Mouse (Mus musculus): ENCODE measurements around the gene Abl1.

Abl1 gene

DNA sequence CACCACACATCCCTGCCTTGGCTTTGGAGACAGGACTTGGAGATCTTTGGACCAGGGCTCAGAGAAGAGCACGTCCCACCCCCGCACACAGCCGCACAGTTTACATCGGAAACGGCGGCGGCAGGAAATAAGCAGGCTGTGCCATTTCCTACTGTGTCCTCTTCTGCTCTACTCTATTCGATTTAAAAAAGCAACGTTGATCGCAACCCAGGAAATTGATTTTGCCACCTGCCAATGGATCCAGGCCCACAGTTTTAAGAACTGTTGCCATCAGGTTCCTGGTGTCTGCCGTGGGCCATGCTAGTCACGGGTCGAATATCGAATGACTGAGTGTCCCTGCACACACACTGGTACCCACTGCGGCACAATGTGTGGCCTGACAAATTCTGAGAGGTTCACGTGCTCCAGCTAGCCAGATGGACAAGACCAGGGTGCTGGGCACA lies 137.3 kb downstream of the Abl1 start:
- no peak for DNase-seq (ENCODE audit: low read depth)

DNA sequence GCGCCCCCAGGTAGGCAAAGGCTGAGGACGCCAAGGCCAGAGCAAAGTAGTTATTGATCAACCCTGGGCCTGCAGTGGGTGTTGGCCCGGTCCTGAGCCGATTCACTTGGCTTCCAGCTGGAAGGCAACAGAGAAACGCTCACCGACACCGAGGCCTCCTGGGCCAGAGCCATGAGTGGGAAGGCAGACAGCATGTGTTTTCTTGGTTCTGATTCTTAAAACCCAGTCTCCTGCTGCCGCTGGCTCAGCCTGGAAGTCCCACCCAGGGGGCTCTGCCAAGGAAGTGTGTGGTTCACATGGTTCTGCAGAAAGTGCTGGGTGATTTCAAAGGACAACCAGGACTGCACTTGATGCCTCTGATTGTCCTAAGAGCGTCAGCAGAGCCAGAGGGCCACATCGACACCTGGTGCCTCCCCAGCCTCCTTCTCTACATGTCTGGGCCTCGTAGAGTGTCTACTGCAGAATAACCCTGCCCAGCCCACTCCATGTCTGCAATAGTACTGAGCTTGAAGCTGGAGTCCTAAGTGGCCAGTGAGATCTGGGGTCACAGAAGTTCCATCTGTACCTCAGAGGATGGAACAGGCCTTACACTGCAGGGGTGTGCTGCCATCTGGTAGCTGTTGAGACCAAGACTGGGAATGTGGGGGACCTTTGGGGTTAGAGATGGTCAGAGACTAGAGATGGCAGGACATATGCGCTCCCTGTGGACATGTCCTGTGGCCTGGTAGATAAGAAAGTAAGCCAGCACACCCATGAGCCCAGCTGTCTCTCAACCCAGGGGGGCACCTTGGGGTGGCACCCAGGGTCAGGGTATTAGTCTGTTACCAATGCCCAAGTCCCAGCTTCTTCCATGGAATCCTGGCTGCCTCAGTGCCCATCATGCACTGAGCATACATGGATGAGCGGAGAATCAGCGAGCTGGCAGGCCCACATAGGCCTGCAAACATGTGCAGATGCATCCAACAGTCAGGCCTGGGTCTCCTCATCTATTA lies 138.2 kb downstream of the Abl1 start:
- DNase-seq (ENCODE audit: low read depth), result no peak

DNA sequence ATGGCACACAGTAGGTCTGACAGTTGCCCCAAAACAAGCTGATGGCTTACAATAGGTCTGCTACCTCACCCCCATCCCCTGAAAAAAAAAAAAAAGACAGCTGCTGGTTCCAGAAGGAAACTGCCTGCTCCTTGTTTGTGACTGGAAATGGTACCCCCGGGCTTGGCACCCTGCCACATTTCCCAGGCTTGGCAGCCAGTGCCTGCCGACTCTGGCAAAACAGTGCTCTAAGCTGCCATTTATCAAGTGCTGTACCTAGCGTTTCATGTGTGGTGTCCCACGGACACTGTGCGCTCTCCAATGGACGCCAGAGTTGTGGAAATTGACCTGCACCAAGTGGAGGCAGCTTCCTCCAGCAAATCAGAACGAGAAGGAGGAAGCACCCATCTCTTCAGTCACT lies 139.7 kb downstream of the Abl1 start:
- peak; percentile 29 for DNase-seq (ENCODE audit: low read depth)

DNA sequence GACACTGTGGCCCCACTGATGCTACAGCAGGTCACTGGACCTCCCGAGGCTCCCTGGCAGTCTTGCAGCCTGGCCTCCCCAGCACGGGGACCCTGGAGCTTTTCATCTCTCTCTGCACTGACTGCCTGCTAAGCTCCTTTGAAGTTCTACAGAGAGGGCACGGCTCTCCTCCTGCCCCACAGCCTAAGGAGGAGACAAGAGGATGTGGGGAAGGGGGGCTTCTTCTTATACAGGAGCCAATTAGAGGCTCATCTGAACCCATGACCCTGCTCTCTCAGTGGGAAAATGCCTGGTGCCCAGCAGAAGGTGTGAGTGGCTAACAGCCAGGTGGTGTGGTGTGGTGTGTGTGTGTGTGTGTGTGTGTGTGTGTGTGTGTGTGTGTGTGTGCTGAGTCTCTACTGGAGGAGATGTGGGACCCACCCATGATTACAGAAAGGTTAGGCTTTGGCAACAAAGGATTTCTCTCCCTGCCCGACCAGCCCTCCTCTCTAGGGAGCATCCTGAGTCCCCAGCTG lies 140.2 kb downstream of the Abl1 start:
- no peak for DNase-seq (ENCODE audit: low read depth)

DNA sequence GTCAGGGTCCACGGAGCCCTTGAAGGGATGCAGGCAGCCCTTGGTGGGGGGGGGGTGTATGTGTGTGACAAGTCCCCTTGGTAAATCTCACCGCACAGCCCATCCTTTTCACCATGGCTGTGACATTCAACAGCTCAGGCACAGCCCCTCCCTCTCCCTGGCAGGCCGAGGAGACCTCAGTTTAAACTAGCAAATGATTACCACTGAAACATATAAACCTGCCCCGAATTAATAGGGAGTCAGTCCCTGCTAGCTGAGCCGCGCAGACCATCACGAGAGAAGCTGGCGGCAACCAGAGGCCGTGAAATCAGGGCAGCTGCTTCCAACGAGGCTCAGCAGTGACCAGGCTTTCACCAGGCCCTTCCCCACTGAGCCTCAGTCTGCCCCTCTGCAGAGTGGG lies 147.9 kb downstream of the Abl1 start:
- DNase-seq (ENCODE audit: low read depth), result no peak

DNA sequence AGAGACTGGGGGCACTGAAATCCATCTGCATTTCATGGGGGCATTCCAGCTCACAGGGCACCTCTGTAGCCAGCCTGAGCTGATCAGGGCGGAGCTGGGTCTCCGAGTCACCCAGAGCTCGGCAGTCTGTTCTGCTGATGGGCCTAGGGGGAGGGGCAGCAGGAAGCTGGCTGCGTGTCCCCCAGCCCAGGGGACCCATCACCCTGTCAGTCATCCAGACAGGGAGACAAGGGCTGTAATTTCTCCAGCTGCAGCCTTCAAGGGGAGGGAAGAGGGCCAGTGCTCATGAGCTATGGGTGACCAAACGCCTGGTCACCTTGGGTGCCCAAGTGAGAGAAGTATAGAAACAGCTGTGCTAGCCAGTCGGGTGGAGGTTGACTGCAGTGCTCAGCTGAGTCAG lies 148.8 kb downstream of the Abl1 start:
- peak; percentile 22 for DNase-seq (ENCODE audit: low read depth)

DNA sequence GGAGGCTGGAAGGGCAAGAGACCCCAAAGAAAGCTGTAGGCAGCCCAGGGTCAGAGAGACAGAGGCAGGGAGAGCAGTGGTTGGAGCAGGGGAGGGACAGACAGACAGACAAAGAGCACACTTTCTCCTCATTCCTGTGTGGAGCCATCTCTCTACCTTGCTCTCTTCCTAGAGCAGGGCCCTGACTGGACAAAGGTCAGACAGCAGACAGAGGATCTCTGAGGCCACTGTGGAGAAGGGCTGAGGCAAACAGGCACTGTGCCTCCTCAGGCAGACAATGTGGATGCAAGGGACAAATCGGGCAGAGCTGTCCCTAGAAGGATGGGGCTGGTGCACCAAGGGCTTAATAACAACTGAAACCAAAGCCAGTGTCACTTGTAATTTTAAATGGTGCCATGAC lies 150.7 kb downstream of the Abl1 start:
- DNase-seq (ENCODE audit: low read depth), result no peak

DNA sequence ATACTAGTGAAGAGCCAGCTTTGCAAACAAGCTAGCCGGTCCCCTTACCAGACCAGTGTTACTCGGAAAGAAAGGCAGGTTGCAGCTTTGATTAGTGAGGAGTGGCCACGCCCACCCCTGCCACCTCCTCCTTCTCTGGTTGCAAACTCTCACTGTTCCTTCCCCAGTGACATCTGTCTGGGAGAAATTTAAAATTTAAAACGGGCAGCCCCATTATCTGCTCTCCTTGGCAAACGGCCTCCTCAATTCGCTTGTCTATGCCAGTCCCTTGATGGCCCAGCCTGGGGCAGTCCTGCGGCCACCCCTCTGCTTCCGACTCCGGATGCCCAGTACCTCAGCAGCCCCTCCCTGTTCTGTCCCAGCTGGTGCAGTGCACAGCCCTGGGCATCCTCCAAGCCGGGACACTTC lies 156.6 kb downstream of the Abl1 start:
- DNase-seq (ENCODE audit: low read depth), result no peak

DNA sequence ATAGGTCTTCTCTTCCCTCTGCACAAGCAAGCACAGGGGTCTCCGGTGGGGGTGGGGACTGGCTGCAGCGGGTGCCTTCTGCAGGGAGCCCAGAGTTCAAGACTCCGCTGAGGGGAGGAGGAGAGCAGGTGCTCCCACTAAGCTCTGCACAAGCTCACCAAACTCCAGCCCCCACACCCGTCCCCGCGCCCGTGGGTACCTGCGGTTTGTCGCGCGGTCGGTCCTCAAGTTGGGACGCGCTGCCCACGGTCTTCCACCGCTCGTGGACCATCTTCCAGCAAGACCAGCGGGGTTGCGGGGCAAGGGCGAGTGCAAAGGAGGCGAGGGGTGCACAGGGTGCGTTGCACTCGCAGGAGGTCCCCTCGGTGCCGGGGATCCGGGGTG lies 157.3 kb downstream of the Abl1 start:
- no peak for DNase-seq (ENCODE audit: low read depth)

DNA sequence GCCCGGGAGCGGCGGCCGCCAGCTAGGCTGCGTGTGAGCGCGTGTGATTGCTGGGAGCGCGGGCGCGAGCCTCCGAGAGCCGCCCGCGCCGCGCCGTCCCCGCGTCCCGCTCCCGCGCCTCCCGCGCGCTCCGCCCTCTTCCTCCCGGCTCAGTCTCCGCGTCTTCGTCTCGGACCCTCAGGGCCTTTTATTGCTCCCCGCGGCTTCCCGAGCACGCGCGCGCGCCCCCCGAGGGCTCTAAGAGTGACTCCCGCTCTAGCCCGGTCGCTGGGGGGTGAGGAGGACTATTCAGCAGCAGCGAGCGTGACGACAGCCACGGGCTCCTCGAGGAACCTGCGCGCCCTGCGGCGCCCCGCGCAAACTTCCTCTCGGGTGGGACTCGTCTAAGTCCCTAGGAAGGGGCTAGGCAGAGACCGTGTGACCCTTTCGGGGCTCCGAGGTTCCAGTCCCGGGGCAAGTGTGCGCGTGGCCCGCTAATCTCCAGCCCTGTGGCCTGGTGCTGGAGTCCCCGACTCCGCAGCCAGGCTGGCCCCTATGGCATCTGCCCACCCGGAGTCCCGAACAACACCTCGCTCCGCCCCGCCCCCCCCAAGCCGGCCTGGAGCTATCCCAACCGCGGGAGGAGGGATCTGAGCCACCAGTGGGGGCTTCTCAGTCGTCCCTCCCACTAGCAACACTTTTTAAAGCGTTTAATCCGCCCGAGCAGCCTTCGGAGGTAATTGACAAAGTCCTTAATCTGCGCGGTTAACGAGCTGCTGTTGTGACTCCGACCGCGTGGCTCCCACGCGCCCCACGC lies 157.9 kb downstream of the Abl1 start, which contains the start of gene Fibcd1:
Gene Fibcd1 (minus strand): TSS at position 110 of the 796 bp plus-strand sequence.
- DNase-seq (ENCODE audit: low read depth), result no peak

DNA sequence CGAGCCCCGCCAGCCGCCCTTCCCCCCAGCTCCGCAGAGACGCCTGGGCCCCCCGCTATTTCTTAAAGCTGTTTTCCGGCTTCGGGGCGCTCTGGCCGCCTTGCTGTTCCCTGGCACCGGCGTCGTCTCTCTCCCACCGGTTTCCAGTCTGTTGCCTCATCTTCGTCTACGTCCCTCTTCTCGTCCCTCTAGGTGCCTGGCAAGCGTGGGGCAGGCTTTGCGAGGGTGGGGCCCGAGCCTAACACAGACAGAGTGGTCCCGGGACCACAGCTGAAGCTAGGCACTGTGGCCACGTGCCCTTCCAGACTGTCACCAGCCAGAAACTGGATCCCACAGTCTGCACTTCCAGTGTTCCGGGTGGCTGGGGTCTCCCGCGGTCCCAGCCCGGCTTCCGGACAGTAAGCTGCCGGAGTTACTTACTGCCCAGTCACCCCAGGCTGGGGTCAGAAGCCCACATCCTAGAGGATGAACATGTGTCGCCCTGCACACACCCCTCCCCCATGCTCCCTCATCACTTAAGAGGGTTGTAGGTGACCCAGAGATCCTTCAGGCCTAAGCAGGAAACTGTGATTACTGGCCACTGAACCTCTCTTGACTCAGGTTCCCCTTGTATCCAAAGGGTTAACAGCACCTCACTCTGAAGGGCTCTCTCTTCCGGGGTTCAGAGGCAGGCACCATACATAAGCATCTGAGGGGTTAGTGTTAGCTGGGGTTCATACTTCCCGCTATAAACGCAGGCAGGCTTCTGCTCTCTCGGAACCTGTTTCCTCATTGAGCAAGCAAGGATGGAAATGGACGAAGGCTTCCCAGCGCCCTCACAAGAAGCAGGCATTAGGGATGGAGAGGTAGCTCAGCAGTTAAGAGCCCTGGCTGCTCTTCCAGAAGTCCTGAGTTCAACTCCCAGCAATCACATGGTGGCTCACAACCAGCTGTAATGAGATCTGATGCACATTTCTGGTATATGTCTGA lies 158.8 kb downstream of the Abl1 start:
- DNase-seq (ENCODE audit: low read depth), result no peak

DNA sequence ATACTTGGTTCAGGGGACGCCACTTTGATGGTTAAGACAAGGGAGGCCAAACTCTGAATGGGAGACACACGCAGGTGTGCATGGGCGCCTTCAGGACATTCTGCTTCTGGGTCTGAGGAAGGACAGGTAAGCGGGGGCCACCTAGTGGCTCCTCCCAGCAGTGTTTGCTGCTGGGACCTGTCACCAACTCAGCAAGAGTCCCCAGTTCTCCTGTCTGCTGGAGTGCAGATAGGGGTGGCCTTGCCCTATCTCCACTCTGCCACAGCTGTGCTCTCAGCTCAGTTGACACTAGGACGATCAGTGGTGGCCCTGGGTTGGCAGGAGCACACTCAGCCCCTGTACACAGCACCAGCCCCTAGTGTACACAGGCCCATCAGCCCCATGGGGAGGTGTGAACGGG lies 159.7 kb downstream of the Abl1 start:
- DNase-seq (ENCODE audit: low read depth), result no peak

DNA sequence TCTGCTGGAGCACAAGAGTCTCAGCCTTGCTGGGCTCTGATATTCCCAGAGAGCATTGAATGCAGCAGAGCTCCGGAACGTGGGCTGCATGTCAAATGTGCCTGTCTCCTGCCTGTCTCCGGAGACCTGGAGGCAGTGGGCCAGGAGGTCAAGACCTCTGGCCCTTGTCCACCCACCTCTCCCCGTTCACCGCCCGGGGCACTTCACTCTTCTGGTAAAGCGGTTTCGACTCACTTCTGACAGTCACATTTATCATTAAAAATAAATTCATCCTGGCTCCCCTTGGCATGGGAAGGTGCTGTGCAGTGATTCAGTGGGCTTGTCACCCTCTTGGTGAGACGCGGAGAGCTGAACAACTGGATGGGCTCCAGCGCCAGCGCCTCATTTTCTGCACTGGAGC lies 162.0 kb downstream of the Abl1 start:
- peak; percentile 80 for DNase-seq (ENCODE audit: low read depth)
